Mouse (Mus musculus): ENCODE results near the gene Cuta. TPM values are rescaled to one million over a fixed set of nuclear protein-coding genes. Genes with fewer than 3 reads are reported as not detected.

The Cuta gene
- polyA plus RNA-seq, 1 experiment from 2014 or later: 173 TPM

DNA sequence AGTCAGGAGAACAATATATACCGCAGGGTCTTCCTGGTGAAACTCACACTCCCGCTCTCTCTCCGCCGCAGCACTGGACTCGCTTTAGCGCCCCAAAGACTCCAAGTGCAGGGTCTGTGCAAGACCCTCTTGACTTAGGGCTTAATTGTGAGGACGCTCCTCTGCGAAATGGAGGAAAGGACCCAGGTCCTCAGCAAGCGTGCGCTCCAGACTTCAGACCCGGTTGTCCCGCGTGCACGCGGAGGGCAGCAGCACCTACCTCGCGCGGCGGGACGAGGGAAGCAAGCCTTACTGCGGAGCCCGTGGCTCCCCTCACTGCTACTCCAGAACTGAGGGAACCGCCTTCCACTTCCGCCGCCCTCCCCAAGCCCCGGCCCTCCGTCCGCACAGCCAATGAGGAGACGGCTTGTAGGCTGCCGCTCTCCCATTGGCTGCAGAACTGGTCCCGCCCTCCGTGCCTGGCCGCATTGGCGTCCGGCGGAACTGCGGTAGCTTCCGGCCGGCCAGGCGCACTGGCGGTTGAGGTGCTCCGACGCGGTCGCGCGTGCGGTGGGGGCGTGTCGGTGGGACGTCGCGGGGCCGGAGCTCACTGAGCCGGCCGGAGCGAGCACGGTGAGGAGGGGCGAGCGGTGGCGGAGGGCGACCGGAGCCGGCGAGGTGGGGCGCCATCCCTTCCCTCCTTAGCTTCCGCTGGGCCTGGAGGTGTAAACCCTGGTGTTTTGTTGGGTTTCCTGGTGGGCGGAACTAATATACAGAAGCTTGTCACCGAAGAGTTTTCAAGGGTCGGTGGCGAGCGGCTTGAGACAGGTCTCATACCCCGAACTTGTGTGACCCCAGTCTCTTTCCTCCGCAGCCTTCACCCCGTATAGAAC is 33.6 kb upstream of the Cuta start, which contains the start of gene Zbtb9:
Gene Zbtb9, plus strand, starts transcription at position 465 of the 872 bp plus-strand sequence.
- ATAC-seq (ENCODE audit: insufficient read depth, low FRiP score): peak; percentile 99
- WGBS: under 1% methylated on average over 75 of the region's 75 CpGs
- Histone ChIP-seq H3K4me3 (replicated peaks; ENCODE audit: low read length) (peak within 1 kb of the TSS; percentile 92), H3K9ac (ENCODE audit: low read length) (peak within 1 kb of the TSS; percentile 90), H3K27ac (ENCODE audit: low read length) (peak within 1 kb of the TSS; percentile 94), H3K4me1 (ENCODE audit: control insufficient read depth, insufficient read depth, low read length) (peaks cover 25% of the 10 kb centered on the region), H3K4me2 (ENCODE audit: low read depth, low read length) (peak within 1 kb of the TSS; percentile 84), H3K36me3 (ENCODE audit: control insufficient read depth, insufficient read depth, low read length) (peaks cover 10% of the 10 kb centered on the region; the same call in 1 of the 2 replicates), H3K27me3 (ENCODE audit: control insufficient read depth, insufficient read depth, low read length) (no peaks in the 10 kb centered on the region), H3K9me3 (replicated peaks; ENCODE audit: control insufficient read depth, low read length) (no peaks in the 10 kb centered on the region)

GRCm38 (mm10) chr17:26972107-26972506 is 32.7 kb upstream of the Cuta start:
- no peaks in the 10 kb centered on the region for H3K27me3 ChIP-seq (ENCODE audit: control insufficient read depth, insufficient read depth, low read length)
- 1% methylated on average over 3 of the region's 3 CpGs for WGBS
- H3K27ac ChIP-seq (ENCODE audit: low read length): peak overlapping the region; percentile 94
- peak overlapping the region; percentile 92 for H3K4me3 ChIP-seq (replicated peaks; ENCODE audit: low read length)
- peak overlapping the region; percentile 81 for H3K4me2 ChIP-seq (ENCODE audit: low read depth, low read length)
- H3K9me3 ChIP-seq (replicated peaks; ENCODE audit: control insufficient read depth, low read length): no peaks in the 10 kb centered on the region
- H3K9ac ChIP-seq (ENCODE audit: low read length): peak overlapping the region; percentile 88
- peaks cover 25% of the 10 kb centered on the region for H3K4me1 ChIP-seq (ENCODE audit: control insufficient read depth, insufficient read depth, low read length)
- H3K36me3 ChIP-seq (ENCODE audit: control insufficient read depth, insufficient read depth, low read length): peaks cover 11% of the 10 kb centered on the region; the same call in 1 of the 2 replicates
- no peak for ATAC-seq (ENCODE audit: insufficient read depth, low FRiP score)

DNA sequence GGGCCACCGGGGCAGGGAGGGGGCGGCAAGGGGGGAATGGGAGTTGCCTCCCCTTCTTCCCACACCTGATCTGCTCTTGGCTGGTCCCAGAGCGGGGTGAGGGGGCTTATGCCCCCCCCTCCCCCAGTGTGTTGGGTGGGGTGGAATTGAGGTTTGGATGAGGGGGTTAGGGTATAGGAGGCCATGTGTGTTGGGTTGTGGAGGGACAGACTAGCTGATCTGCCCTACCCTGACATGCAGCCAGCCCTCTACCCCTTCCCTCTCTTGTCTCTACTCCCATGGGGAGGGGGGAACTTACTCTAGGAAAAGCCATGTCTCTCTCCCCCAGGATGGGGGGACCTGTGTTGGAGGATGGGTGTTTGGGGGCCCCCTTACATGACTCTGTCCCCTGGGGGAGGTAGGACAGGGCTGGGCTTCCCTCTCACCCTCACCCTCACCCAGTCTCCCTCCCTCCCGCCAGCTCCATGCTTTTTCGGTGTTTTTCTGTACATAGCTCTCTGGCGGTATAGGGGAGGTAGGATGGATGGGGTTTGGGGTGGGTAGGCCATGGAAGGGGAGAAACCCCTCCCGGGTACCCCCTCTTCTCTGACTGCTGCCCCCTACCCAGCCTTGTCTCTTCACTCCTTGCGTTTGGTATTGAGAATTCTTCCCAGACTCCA is 32.0 kb upstream of the Cuta start:
- Histone ChIP-seq H3K9me3 (replicated peaks; ENCODE audit: control insufficient read depth, low read length) (no peaks in the 10 kb centered on the region), H3K4me2 (ENCODE audit: low read depth, low read length) (peak overlapping the region; percentile 81), H3K36me3 (ENCODE audit: control insufficient read depth, insufficient read depth, low read length) (peaks cover 13% of the 10 kb centered on the region; the same call in 1 of the 2 replicates), H3K27me3 (ENCODE audit: control insufficient read depth, insufficient read depth, low read length) (no peaks in the 10 kb centered on the region), H3K4me1 (ENCODE audit: control insufficient read depth, insufficient read depth, low read length) (peaks cover 25% of the 10 kb centered on the region), H3K9ac (ENCODE audit: low read length) (peak overlapping the region; percentile 88), H3K27ac (ENCODE audit: low read length) (peak overlapping the region; percentile 94; the same call in 1 of the 2 replicates), H3K4me3 (replicated peaks; ENCODE audit: low read length) (peak overlapping the region; percentile 92)
- WGBS: 53% methylated on average over 8 of the region's 8 CpGs
- ATAC-seq (ENCODE audit: insufficient read depth, low FRiP score): no peak

DNA sequence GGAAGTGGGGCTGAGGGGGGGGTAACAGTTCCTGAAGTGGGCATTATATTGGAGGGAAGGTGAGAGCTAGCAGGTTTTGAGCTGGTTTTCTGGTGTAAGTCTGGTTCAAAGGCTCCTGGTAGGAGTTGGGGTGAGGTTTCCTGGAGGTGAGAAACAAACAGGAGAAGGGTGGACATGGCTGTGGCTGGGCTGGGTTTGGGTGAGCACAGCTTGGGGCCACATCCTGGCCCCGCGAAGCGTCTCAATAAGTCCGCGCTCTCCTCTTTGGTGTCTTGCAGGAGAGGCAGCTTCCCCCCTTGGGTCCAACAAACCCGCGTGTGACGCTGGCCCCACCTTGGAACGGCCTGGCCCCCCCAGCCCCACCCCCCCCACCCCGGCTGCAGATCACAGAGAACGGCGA is 30.9 kb upstream of the Cuta start:
- H3K27me3 ChIP-seq (ENCODE audit: control insufficient read depth, insufficient read depth, low read length): no peaks in the 10 kb centered on the region
- no peak overlapping the region for H3K4me2 ChIP-seq (ENCODE audit: low read depth, low read length)
- H3K9ac ChIP-seq (ENCODE audit: low read length): no peak overlapping the region
- no peak overlapping the region for H3K27ac ChIP-seq (ENCODE audit: low read length)
- peaks cover 23% of the 10 kb centered on the region for H3K4me1 ChIP-seq (ENCODE audit: control insufficient read depth, insufficient read depth, low read length)
- ATAC-seq (ENCODE audit: insufficient read depth, low FRiP score): no peak
- H3K9me3 ChIP-seq (replicated peaks; ENCODE audit: control insufficient read depth, low read length): no peaks in the 10 kb centered on the region
- no peak overlapping the region for H3K4me3 ChIP-seq (replicated peaks; ENCODE audit: low read length)
- H3K36me3 ChIP-seq (ENCODE audit: control insufficient read depth, insufficient read depth, low read length): peaks cover 6% of the 10 kb centered on the region; the same call in 1 of the 2 replicates
- WGBS: 55% methylated on average over 12 of the region's 12 CpGs

DNA sequence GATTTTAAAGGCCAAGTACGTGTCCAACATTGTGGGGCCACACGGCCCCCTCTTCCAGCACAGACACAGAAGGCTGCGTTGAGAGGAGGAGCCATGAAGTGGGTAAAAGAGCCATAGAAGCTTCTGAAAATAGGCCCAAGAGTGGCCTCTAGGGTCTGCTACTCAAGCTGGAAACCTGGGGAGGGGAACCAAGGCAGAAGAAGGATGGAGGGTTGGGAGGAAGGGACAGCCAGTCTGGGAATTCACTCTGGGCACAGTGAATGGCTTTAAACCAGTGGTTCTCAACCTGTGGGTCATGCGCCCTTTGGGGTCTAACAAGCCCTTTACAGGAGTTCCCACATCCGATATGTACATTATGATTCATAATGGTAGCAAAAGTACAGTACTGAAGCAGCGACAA is 29.9 kb upstream of the Cuta start:
- Histone ChIP-seq H3K4me3 (replicated peaks; ENCODE audit: low read length) (no peak overlapping the region), H3K9ac (ENCODE audit: low read length) (no peak overlapping the region), H3K9me3 (replicated peaks; ENCODE audit: control insufficient read depth, low read length) (no peaks in the 10 kb centered on the region), H3K27me3 (ENCODE audit: control insufficient read depth, insufficient read depth, low read length) (no peaks in the 10 kb centered on the region), H3K4me2 (ENCODE audit: low read depth, low read length) (no peak overlapping the region), H3K27ac (ENCODE audit: low read length) (no peak overlapping the region), H3K36me3 (ENCODE audit: control insufficient read depth, insufficient read depth, low read length) (0 out of 2 replicates have a peak, but pooled peaks cover 3% of the 10 kb centered on the region), H3K4me1 (ENCODE audit: control insufficient read depth, insufficient read depth, low read length) (peaks cover 20% of the 10 kb centered on the region)
- no peak for ATAC-seq (ENCODE audit: insufficient read depth, low FRiP score)
- WGBS: 84% methylated on average over 6 of the region's 6 CpGs

- H3K4me2 ChIP-seq (ENCODE audit: low read depth, low read length): no peak overlapping the region
- H3K9me3 ChIP-seq (replicated peaks; ENCODE audit: control insufficient read depth, low read length): no peaks in the 10 kb centered on the region
- WGBS: 76% methylated on average over 6 of the region's 6 CpGs
- 0 out of 2 replicates have a peak, but pooled peaks cover 3% of the 10 kb centered on the region for H3K36me3 ChIP-seq (ENCODE audit: control insufficient read depth, insufficient read depth, low read length)
- ATAC-seq (ENCODE audit: insufficient read depth, low FRiP score): no peak
- H3K9ac ChIP-seq (ENCODE audit: low read length): no peak overlapping the region
- H3K27me3 ChIP-seq (ENCODE audit: control insufficient read depth, insufficient read depth, low read length): no peaks in the 10 kb centered on the region
- no peak overlapping the region for H3K4me3 ChIP-seq (replicated peaks; ENCODE audit: low read length)
- H3K4me1 ChIP-seq (ENCODE audit: control insufficient read depth, insufficient read depth, low read length): peaks cover 13% of the 10 kb centered on the region
- no peak overlapping the region for H3K27ac ChIP-seq (ENCODE audit: low read length)
Measured at GRCm38 (mm10) chr17:26968200-26968611, 28.8 kb upstream of the Cuta start.

GRCm38 (mm10) chr17:26967477-26967876 is 28.1 kb upstream of the Cuta start:
- no peaks in the 10 kb centered on the region for H3K9me3 ChIP-seq (replicated peaks; ENCODE audit: control insufficient read depth, low read length)

DNA sequence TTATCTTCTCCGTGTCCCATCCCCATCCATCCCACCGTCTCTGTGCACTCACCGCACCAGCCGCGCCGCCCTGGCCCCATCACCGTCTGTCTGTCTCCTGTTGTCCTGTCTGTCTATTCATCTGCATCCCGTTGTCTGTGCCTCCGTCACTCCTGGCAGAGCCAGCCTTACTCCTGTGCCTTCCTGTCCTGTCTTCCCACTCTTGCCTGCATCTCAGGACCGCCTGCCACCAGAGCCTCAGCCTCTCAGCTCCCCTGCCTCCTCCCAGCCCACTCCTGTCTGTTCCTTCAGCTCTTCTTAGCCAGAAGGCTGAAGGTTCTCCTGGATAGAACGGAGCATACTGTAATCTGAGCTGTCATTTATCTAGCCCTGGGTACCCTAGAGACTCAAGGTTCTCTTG is 27.6 kb upstream of the Cuta start:
- Histone ChIP-seq H3K27me3 (ENCODE audit: control insufficient read depth, insufficient read depth, low read length) (no peaks in the 10 kb centered on the region), H3K27ac (ENCODE audit: low read length) (no peak overlapping the region), H3K9ac (ENCODE audit: low read length) (no peak overlapping the region), H3K9me3 (replicated peaks; ENCODE audit: control insufficient read depth, low read length) (no peaks in the 10 kb centered on the region), H3K36me3 (ENCODE audit: control insufficient read depth, insufficient read depth, low read length) (0 out of 2 replicates have a peak, but pooled peaks cover 3% of the 10 kb centered on the region), H3K4me2 (ENCODE audit: low read depth, low read length) (no peak overlapping the region), H3K4me3 (replicated peaks; ENCODE audit: low read length) (no peak overlapping the region), H3K4me1 (ENCODE audit: control insufficient read depth, insufficient read depth, low read length) (peaks cover 9% of the 10 kb centered on the region)
- no peak for ATAC-seq (ENCODE audit: insufficient read depth, low FRiP score)
- WGBS: 88% methylated on average over 11 of the region's 11 CpGs

More at GRCm38 (mm10) chr17:26967477-26967876, 28.1 kb upstream of the Cuta start:
- Histone ChIP-seq H3K4me2 (ENCODE audit: low read depth, low read length) (no peak overlapping the region), H3K27me3 (ENCODE audit: control insufficient read depth, insufficient read depth, low read length) (no peaks in the 10 kb centered on the region), H3K27ac (ENCODE audit: low read length) (no peak overlapping the region), H3K4me1 (ENCODE audit: control insufficient read depth, insufficient read depth, low read length) (peaks cover 13% of the 10 kb centered on the region), H3K9ac (ENCODE audit: low read length) (no peak overlapping the region), H3K36me3 (ENCODE audit: control insufficient read depth, insufficient read depth, low read length) (0 out of 2 replicates have a peak, but pooled peaks cover 3% of the 10 kb centered on the region), H3K4me3 (replicated peaks; ENCODE audit: low read length) (no peak overlapping the region)
- 88% methylated on average over 6 of the region's 6 CpGs for WGBS
- no peak for ATAC-seq (ENCODE audit: insufficient read depth, low FRiP score)

All from stomach, embryonic 16.5 days (tissue).